Mouse (Mus musculus) heart, postnatal 4 days (tissue): ENCODE data around the gene Xpnpep1. TPM values are rescaled to one million over a fixed set of nuclear protein-coding genes. Genes with fewer than 3 reads are reported as not detected.

Source experiments
- DNase-seq: peaks from one replicate; pipeline ENCODE4 v3.0.0; 2021
- microRNA-seq, 2 experiments: library from miRNA; unstranded; fragments of <30 nt; microRNA quantifications; one replicate each; pipeline ENCODE4 v1.2.0; 2021 to 2022
- total RNA-seq, 2 experiments: library from RNA; stranded (reverse); gene quantifications; 2 replicates each; pipeline ENCODE4 v1.2.3; 2021

The Xpnpep1 gene
- total RNA-seq, 2 experiments from 2014 or later = 156 to 158 TPM

GRCm38 (mm10) chr19:52991924-52992323 is 48.1 kb downstream of the Xpnpep1 start:
- DNase-seq = no peak

DNA sequence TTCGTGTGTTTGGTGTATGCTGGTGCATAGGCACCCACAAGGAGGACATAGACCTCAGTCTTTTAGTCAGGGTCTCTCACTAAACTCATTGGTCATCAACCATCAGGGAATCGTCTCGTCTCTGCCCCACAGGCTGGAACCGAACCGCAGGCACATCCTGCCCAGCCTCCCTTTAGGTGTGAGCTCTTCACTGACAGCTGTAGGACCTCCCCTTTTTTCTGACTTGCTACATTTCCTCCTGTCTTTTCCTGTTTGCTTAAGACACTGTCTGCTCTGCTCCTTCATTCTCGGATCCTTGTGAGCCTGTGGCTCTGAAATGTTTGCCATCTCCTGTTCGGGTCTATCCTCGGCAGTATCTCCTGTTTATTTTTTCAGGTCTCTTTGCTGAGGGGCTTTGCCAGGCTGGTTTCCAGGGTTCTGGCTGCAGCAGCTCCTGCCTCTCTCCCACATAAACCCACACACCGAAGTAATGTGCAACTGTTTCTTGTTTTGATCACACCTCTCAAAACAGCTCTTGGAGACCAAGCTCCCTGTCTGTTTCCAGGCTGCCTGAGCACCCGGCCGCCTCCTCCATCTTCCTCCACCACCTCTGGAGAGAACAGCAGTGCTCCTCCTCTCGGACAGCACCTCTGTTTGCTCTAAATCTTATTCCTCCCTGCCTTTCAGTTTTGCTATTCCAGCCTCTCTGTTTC is 60.8 kb downstream of the Xpnpep1 start:
- no peak for DNase-seq

DNA sequence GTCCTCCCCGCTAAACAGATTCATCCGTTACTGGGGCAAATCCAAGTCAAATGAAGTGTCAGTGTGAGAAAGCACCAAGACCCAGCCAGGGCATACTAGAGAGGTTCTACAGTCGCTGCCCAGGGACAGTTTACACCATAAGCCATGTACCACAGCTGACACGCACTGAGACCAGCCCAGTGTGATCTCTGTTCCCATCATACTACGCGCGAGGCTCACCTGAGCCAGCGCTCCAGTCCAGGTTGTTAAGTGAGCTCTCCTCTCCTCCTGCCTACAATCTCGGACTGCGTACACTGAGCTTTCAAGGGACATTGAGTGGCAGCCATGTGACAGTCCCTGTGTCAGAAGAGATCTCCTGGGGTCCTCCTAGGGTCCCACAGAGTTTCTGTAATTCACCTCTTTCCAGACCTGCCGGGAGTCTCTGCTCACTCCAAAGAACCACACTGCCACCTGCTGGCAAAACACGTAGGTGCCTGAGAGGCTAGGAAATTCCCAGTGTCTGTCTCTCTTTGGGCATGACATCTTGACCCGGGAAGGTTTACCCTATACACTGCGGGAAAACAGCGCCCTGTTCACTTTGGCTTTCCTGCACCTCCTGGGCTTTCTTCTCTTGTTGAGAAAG is 64.3 kb downstream of the Xpnpep1 start:
- peak; percentile 85 for DNase-seq

DNA sequence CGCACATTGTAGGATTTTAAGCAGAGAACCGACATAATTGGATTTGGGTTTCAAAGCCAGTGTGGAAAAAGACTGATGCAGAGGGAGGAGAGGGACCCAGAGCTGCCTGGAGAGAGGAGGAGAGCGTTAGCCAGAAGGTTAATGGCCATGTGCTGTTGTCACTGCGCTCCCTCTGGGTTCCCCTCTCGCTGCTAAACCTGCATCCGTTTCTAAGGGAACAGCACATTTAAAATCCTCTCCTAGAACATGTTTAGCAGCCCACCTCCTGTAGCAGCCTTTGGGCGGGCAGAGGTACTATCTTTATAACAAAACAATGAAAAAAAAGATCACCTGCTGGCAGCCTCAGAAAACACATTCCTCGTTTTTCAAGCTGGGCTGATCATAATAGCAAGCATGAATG is 73.7 kb downstream of the Xpnpep1 start:
- DNase-seq = no peak

GRCm38 (mm10) chr19:52962745-52963144 is 77.3 kb downstream of the Xpnpep1 start:
- no peak for DNase-seq

DNA sequence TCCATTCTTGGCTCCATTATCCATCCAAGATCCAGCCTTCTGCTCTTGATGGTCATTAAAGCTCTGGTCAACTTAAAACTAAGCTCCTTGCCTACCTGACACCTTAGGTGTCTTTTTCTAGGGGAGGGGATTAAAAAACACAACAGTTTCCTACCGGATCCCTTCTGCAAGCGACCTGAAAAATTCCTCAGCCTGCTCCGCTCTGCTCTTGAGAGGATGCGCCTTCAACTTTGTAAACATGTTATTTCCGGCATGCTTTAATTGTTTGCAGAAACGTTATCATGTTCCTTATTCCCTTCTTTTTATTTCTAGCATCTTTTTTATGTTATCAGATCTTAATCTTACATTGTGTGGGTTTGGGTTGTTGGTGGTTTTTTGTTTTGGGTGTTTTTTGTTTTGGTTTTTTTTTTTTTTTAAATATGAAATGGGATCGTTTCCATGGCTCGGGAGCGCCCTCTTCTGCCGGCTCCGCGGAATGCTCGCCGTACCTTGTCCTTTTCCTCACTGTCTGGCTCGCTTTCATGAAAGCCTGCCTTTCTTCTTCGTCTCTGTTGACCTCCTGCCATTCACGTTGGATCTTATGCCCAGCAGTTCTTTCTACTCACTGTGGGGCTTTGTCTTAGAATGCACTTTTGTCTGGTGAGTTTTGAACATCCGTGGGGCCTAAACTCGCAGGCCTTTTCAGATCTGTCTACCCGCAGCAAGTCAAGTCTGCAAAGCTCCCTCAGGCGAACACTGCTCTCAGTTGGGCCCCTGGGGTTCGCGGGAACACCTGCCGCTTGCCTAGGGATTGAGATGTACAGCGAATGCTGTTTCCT is 117.1 kb downstream of the Xpnpep1 start:
- peak; percentile 71 for DNase-seq

DNA sequence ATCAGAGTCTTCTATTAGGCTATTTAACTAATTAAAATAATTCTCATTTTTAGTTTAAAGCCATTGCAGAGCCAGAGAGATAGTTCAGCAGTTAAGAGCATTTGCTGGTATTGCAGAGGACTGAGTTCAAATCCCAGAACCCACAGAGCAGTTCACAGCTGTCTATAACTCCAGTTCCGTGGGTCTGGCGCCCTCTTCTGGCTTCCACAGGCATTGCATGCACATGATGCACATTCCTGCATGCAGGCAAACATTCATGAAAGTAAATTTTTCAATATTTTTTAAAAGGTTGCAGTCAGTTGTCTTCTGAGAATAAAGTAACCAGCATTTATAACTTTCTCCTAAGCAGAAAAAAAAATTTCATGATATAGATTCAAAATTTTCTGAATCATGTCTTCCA is 135.8 kb downstream of the Xpnpep1 start:
- DNase-seq = no peak

- no peak for DNase-seq
Measured at GRCm38 (mm10) chr19:52891807-52892442, 148.1 kb downstream of the Xpnpep1 start.

Small RNA genes lying within 50 kb of the gene (microRNA-seq; reads per million reads assigned to microRNA genes)
- gene Mir6407 = 0 reads per million in 2 experiments

Other genes starting within 250 kb of the Xpnpep1 start
- gene Add3, start 100.2 kb upstream of the Xpnpep1 start, total RNA-seq = 100 to 1,000 TPM in 1 of 2 experiments, 10 to 100 TPM in 1; 99.0 to 102 TPM